Mouse (Mus musculus): ENCODE results near the gene Srpx2. TPM values are rescaled to one million over a fixed set of nuclear protein-coding genes. Genes with fewer than 3 reads are reported as not detected.

The Srpx2 gene
- 4.5 and 5.1 TPM in 2 replicates for polyA plus RNA-seq (2015; fragmentation: Nextera tagmentation; extraction: Ambion mirVana)

GRCm38 (mm10) chrX:133908261-133908660 is at the start of gene Srpx2:
Srpx2 (plus strand) TSS chrX:133908426.
- TF ChIP-seq CTCF (IDR thresholded peaks at IDR 0.05; ENCODE audit: low read depth), result no peak
- Histone ChIP-seq H3K36me3 (ENCODE audit: control insufficient read depth, insufficient read depth) (no peaks in the 10 kb centered on the region), H3K4me1 (replicated peaks; ENCODE audit: control insufficient read depth, insufficient read depth, low read length) (no peaks in the 10 kb centered on the region), H3K4me2 (replicated peaks; ENCODE audit: low read depth) (no peak within 1 kb of the TSS; the same call in 1 of the 2 replicates), H3K4me3 (ENCODE audit: low read depth, low read length) (no peak within 1 kb of the TSS), H3K27me3 (replicated peaks; ENCODE audit: control insufficient read depth, insufficient read depth, low read length) (no peaks in the 10 kb centered on the region), H3K9ac (ENCODE audit: low read depth, low read length) (no peak within 1 kb of the TSS), H3K27ac (ENCODE audit: low read depth, low read length) (no peak within 1 kb of the TSS), H3K9me3 (ENCODE audit: control insufficient read depth) (no peaks in the 10 kb centered on the region)
- no peak for ATAC-seq
- 35% methylated on average over 3 of the region's 3 CpGs for WGBS

DNA sequence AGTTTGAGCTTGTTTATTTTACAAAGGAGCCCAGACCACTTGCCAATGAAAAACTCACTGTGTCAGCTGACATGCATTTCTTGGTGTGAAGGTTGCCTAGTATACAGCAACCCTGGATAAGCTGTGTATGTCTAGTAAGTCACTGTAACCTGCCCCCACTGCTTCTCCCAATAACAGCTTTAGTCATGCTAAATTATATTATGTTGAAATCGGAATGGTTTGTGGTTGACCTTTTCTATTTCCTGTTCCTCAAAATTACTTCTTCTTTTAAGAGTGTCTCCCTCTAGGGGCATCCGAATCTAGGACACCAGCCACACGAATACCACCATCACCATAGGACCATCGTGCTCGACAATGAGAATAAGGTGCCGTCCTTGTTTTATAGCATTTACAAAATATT is 38.5 kb upstream of the Srpx2 start:
- Histone ChIP-seq H3K9ac (ENCODE audit: low read depth, low read length) (no peak overlapping the region), H3K4me1 (replicated peaks; ENCODE audit: control insufficient read depth, insufficient read depth, low read length) (no peaks in the 10 kb centered on the region), H3K9me3 (ENCODE audit: control insufficient read depth) (no peaks in the 10 kb centered on the region), H3K36me3 (ENCODE audit: control insufficient read depth, insufficient read depth) (no peaks in the 10 kb centered on the region), H3K4me2 (replicated peaks; ENCODE audit: low read depth) (no peak overlapping the region), H3K27ac (ENCODE audit: low read depth, low read length) (no peak overlapping the region), H3K27me3 (replicated peaks; ENCODE audit: control insufficient read depth, insufficient read depth, low read length) (no peaks in the 10 kb centered on the region), H3K4me3 (ENCODE audit: low read depth, low read length) (no peak overlapping the region)
- TF ChIP-seq CTCF (IDR thresholded peaks at IDR 0.05; ENCODE audit: low read depth), result no peak
- no peak for ATAC-seq
- WGBS, result 84% methylated on average over 6 of the region's 6 CpGs

GRCm38 (mm10) chrX:133887308-133887707 is 20.9 kb upstream of the Srpx2 start:
- no peak for TF ChIP-seq CTCF (IDR thresholded peaks at IDR 0.05; ENCODE audit: low read depth)
- ATAC-seq, result no peak
- WGBS, result 92% methylated on average over 3 of the region's 3 CpGs
- Histone ChIP-seq H3K9ac (ENCODE audit: low read depth, low read length) (no peak overlapping the region), H3K4me2 (replicated peaks; ENCODE audit: low read depth) (no peak overlapping the region), H3K27me3 (replicated peaks; ENCODE audit: control insufficient read depth, insufficient read depth, low read length) (no peaks in the 10 kb centered on the region), H3K4me3 (ENCODE audit: low read depth, low read length) (no peak overlapping the region), H3K9me3 (ENCODE audit: control insufficient read depth) (no peaks in the 10 kb centered on the region), H3K27ac (ENCODE audit: low read depth, low read length) (no peak overlapping the region), H3K36me3 (ENCODE audit: control insufficient read depth, insufficient read depth) (no peaks in the 10 kb centered on the region), H3K4me1 (replicated peaks; ENCODE audit: control insufficient read depth, insufficient read depth, low read length) (no peaks in the 10 kb centered on the region)

DNA sequence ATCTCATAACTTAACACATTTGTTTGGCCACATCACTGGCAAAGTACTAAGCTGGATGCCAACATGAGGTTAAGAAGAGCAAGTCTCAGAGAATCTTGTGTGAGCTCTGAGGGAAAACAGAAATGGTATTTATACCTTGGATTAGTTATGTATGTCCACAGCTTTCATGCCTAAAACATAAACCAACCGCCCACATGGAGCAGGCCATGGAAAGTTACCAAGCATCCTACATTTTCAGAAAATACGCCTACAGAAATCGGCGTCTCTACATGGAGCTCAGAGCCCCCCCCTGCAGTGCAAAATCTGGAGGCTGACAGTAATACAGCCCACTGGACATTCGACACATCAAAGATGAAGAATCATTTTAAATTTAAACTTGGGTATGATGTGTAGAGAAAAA is 20.1 kb upstream of the Srpx2 start:
- no peak for ATAC-seq
- H3K4me2 ChIP-seq (replicated peaks; ENCODE audit: low read depth), result no peak overlapping the region
- TF ChIP-seq CTCF (IDR thresholded peaks at IDR 0.05; ENCODE audit: low read depth), result no peak
- no peaks in the 10 kb centered on the region for H3K36me3 ChIP-seq (ENCODE audit: control insufficient read depth, insufficient read depth)
- no peak overlapping the region for H3K4me3 ChIP-seq (ENCODE audit: low read depth, low read length)
- H3K27ac ChIP-seq (ENCODE audit: low read depth, low read length), result no peak overlapping the region
- H3K27me3 ChIP-seq (replicated peaks; ENCODE audit: control insufficient read depth, insufficient read depth, low read length), result no peaks in the 10 kb centered on the region
- 88% methylated on average over 5 of the region's 5 CpGs for WGBS
- no peaks in the 10 kb centered on the region for H3K4me1 ChIP-seq (replicated peaks; ENCODE audit: control insufficient read depth, insufficient read depth, low read length)
- H3K9ac ChIP-seq (ENCODE audit: low read depth, low read length), result no peak overlapping the region
- no peaks in the 10 kb centered on the region for H3K9me3 ChIP-seq (ENCODE audit: control insufficient read depth)

GRCm38 (mm10) chrX:133898014-133898542 is 10.1 kb upstream of the Srpx2 start, which contains the start of gene Tspan6:
Tspan6 (minus strand) TSS chrX:133898429.
- no peak within 1 kb of the TSS for H3K27ac ChIP-seq (ENCODE audit: low read depth, low read length)
- H3K27me3 ChIP-seq (replicated peaks; ENCODE audit: control insufficient read depth, insufficient read depth, low read length), result no peaks in the 10 kb centered on the region
- H3K4me2 ChIP-seq (replicated peaks; ENCODE audit: low read depth), result peak within 1 kb of the TSS; percentile 73
- peak within 1 kb of the TSS; percentile 54 for H3K4me3 ChIP-seq (ENCODE audit: low read depth, low read length)
- H3K9me3 ChIP-seq (ENCODE audit: control insufficient read depth), result no peaks in the 10 kb centered on the region
- WGBS, result 32% methylated on average over 33 of the region's 33 CpGs
- H3K9ac ChIP-seq (ENCODE audit: low read depth, low read length), result peak within 1 kb of the TSS; percentile 55
- peak; percentile 61; the same call in 1 of the 2 replicates for ATAC-seq
- H3K36me3 ChIP-seq (ENCODE audit: control insufficient read depth, insufficient read depth), result 0 out of 2 replicates have a peak, but pooled peaks cover 4% of the 10 kb centered on the region
- H3K4me1 ChIP-seq (replicated peaks; ENCODE audit: control insufficient read depth, insufficient read depth, low read length), result no peaks in the 10 kb centered on the region
- peak; percentile 64 for TF ChIP-seq CTCF (IDR thresholded peaks at IDR 0.05; ENCODE audit: low read depth)

DNA sequence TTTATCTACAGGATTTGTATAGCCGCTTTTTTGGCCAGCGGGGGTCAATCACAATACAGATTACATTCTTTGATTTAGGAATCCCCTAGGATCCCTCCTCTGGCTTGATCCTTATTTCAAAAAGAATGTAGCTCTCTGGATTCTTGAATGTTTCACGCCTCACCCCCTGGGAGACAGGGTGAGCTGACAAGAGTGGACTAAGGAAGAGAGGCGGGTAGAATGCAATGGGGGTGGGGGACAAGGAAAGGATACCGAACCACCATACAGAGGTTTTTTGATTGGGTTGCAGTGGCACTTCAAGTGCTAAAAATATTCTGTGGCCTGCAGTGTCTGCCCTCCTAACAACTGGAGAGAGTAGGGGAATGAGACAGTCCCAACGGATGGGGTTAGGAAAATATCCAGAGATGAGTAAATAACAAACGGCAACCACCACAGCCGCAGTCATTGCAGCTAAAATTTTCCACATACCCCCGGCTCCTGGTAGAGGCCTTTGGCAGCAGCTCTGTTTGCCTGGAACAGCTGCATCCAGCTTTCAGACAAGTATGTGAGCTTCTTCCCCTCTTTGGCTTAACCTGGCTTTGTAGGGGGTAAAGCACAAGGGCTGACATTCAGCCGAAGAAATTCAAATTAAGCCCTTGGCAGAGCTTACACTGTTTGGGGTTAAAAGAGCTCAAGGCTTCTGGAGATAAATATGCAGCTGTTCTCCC is 3.3 kb downstream of the Srpx2 start:
- no peak for ATAC-seq
- TF ChIP-seq CTCF (IDR thresholded peaks at IDR 0.05; ENCODE audit: low read depth), result no peak
- Histone ChIP-seq H3K36me3 (ENCODE audit: control insufficient read depth, insufficient read depth) (no peaks in the 10 kb centered on the region), H3K4me1 (replicated peaks; ENCODE audit: control insufficient read depth, insufficient read depth, low read length) (no peaks in the 10 kb centered on the region), H3K9ac (ENCODE audit: low read depth, low read length) (no peak overlapping the region), H3K27me3 (replicated peaks; ENCODE audit: control insufficient read depth, insufficient read depth, low read length) (no peaks in the 10 kb centered on the region), H3K27ac (ENCODE audit: low read depth, low read length) (no peak overlapping the region), H3K4me3 (ENCODE audit: low read depth, low read length) (no peak overlapping the region), H3K4me2 (replicated peaks; ENCODE audit: low read depth) (no peak overlapping the region), H3K9me3 (ENCODE audit: control insufficient read depth) (no peaks in the 10 kb centered on the region)
- 50% methylated on average over 10 of the region's 10 CpGs for WGBS
